Mouse (Mus musculus) forebrain, embryonic 12.5 days (tissue): ENCODE results near the gene Hspb2. TPM values are rescaled to one million over a fixed set of nuclear protein-coding genes. Genes with fewer than 3 reads are reported as not detected.

ENCODE experiments used
- ATAC-seq: fragments of 200-750 bp; cut with Nextera tagmentation; 2 replicates; pipeline ENCODE4 v1.8.0; 2017; ENCODE audit warnings: moderate TSS enrichment; ENCODE audit not compliant: low FRiP score
- H3K27ac ChIP-seq: fragments of 300-500 bp; sonication (generic); 2 replicates; pipeline ENCODE4 v1.5.1; 2016; ENCODE audit warnings: mild to moderate bottlenecking
- H3K27me3 ChIP-seq: fragments of 300-500 bp; sonication (generic); 2 replicates; pipeline ENCODE4 v1.6.1; 2016; ENCODE audit warnings: mild to moderate bottlenecking
- H3K36me3 ChIP-seq: fragments of 300-500 bp; sonication (generic); replicated peaks from 2 replicates; pipeline ENCODE4 v1.6.1; 2016; ENCODE audit warnings: mild to moderate bottlenecking
- H3K4me1 ChIP-seq: fragments of 300-500 bp; sonication (generic); 2 replicates; pipeline ENCODE4 v1.6.1; 2016
- H3K4me2 ChIP-seq: fragments of 300-500 bp; sonication (generic); 2 replicates; pipeline ENCODE4 v1.6.1; 2016; ENCODE audit warnings: mild to moderate bottlenecking, moderate library complexity
- H3K4me3 ChIP-seq: fragments of 300-500 bp; sonication (generic); replicated peaks from 2 replicates; pipeline ENCODE4 v1.5.1; 2016; ENCODE audit warnings: mild to moderate bottlenecking
- H3K9ac ChIP-seq: fragments of 300-500 bp; sonication (generic); 2 replicates; pipeline ENCODE4 v1.6.1; 2016; ENCODE audit warnings: mild to moderate bottlenecking
- H3K9me3 ChIP-seq: fragments of 300-500 bp; sonication (generic); 2 replicates; pipeline ENCODE4 v1.6.1; 2016
- WGBS: fragments of 180-500 bp; shearing (Covaris S2); methylation state at CpG from one replicate; pipeline ENCODE4 v1.1.7; 2016; 5-methylcytosine and 5-hydroxymethylcytosine counted together
- polyA plus RNA-seq: library from polyadenylated mRNA; unstranded; fragments of >200 nt; fragmentation: Nextera tagmentation; extraction: Ambion mirVana; gene quantifications from 2 replicates; pipeline ENCODE4 v1.2.1, GENCODE M21; 2016

The Hspb2 gene
- polyA plus RNA-seq, 1 experiment from 2014 or later: 0.54 TPM

DNA sequence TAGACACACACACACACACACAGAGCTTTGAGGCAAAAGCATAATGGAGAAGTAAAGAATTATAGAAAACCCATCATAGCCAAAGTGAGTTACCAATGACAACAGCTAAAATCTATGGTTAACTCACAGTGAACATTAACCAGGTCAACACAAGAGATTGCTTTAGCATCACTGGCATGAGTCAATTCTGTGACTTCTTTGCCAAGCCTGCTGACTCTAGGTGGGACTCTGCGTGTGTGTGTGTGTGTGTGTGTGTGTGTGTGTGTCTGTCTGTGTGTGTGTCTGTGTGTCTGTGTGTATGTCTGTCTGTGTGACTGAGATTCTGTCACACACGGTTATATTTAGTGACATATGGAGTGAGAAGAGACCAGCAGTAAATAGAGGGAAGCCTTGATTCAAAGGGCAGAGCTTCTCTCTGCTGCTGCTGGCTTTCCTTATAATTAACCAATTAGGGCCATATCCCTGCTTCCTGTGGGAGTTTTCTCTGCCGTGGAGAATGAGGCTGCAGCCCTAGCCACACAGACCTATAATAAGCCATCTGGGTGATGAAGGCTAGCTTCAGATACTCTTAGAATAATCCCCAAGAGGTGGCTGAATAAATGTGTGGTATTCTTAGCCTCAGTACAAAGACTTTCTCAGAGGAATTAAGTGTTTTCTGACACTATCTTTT is 27.4 kb downstream of the Hspb2 start:
- H3K27ac ChIP-seq: peak overlapping the region; percentile 61
- no peak overlapping the region for H3K4me3 ChIP-seq
- H3K4me2 ChIP-seq: peak overlapping the region; percentile 13; the same call in 1 of the 2 replicates
- no peak; the same call in 1 of the 2 replicates for ATAC-seq
- no peaks in the 10 kb centered on the region for H3K9me3 ChIP-seq
- no peak overlapping the region for H3K9ac ChIP-seq
- no peaks in the 10 kb centered on the region for H3K36me3 ChIP-seq
- 36% methylated on average over 3 of the region's 3 CpGs for whole genome bisulfite sequencing
- peaks cover 4% of the 10 kb centered on the region; the same call in 1 of the 2 replicates for H3K27me3 ChIP-seq
- peaks cover 58% of the 10 kb centered on the region for H3K4me1 ChIP-seq

DNA sequence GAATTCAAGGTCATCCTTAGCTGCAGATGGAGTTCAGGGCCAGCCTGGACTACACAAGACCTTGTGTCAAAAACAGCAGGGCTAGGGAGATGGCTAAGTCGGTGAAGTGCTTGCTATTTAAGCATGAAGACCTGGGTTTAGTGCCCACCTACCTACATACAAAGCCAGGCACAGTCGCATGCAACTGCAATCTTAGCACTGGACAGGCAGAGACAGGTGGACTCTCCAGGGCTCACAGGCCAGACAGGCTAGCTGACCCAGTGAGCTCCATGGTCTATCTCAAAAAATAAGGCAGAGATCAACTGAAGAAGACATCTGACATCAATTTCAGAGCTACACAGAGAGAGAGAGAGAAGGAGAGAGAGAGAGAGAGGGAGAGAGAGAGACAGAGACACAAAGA is 28.0 kb downstream of the Hspb2 start:
- Histone ChIP-seq H3K4me1 (peaks cover 58% of the 10 kb centered on the region), H3K27ac (peak overlapping the region; percentile 61; the same call in 1 of the 2 replicates), H3K4me3 (no peak overlapping the region), H3K4me2 (0 out of 2 replicates have a peak overlapping the region, but pooled peaks have one; percentile 13), H3K27me3 (no peaks in the 10 kb centered on the region; the same call in 1 of the 2 replicates), H3K9ac (no peak overlapping the region), H3K9me3 (no peaks in the 10 kb centered on the region), H3K36me3 (no peaks in the 10 kb centered on the region)
- no peak for ATAC-seq
- WGBS: 93% methylated on average over 2 of the region's 2 CpGs

DNA sequence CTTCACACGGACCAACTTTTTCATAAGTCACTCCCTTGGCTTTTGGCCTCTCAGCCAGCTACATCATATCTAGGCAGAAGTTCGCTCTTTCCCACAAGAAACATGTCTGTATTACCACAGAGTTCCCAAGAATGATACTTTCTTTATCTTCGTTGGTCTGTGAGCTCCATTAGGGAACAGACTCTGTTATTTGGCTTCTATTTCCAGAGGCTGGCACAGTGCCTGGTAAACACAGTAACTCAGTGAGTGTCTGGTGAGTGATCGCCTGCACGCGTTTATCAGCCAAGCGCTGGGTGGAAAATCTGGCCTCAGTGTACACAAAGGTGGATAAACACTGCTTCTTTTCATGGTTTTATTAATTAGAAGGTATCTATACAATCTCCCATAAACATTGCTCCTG is 28.7 kb downstream of the Hspb2 start:
- 70% methylated on average over 7 of the region's 7 CpGs for WGBS
- peak overlapping the region; percentile 46; the same call in 1 of the 2 replicates for H3K27ac ChIP-seq

DNA sequence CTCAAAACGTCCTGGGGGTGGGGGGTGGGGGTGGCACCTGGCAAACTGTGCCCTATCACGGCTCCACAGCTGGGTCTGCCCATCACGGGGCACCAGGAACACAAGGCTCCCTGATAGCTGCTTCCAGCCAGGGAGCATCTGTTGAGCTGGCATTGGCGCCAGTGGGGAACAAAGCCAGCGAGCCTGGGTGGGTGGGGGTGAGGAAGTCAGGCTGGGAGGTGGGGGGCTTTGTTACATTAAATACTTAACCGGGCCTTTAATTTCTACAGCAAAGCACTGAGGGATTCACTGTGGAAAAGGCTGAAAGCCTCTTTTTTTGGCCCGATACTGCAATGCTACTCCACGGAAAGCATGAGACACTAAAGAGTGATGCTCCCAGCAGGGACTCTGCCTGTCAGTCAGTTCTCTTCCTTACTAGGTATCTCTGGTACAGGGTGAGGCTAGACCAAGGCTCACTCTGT is 29.7 kb downstream of the Hspb2 start:
- Histone ChIP-seq H3K36me3 (no peaks in the 10 kb centered on the region), H3K27me3 (no peaks in the 10 kb centered on the region), H3K4me1 (peaks cover 50% of the 10 kb centered on the region), H3K27ac (peak overlapping the region; percentile 56; the same call in 1 of the 2 replicates), H3K4me3 (no peak overlapping the region), H3K9ac (no peak overlapping the region), H3K4me2 (peak overlapping the region; percentile 8; the same call in 1 of the 2 replicates), H3K9me3 (no peaks in the 10 kb centered on the region)
- WGBS: 58% methylated on average over 8 of the region's 8 CpGs
- ATAC-seq: no peak

More for the DNA sequence above, 28.7 kb downstream of the Hspb2 start:
- Histone ChIP-seq H3K9me3 (no peaks in the 10 kb centered on the region), H3K9ac (no peak overlapping the region), H3K4me2 (peak overlapping the region; percentile 8; the same call in 1 of the 2 replicates), H3K4me3 (no peak overlapping the region), H3K27me3 (no peaks in the 10 kb centered on the region), H3K36me3 (no peaks in the 10 kb centered on the region), H3K4me1 (peaks cover 56% of the 10 kb centered on the region)
- no peak for ATAC-seq

DNA sequence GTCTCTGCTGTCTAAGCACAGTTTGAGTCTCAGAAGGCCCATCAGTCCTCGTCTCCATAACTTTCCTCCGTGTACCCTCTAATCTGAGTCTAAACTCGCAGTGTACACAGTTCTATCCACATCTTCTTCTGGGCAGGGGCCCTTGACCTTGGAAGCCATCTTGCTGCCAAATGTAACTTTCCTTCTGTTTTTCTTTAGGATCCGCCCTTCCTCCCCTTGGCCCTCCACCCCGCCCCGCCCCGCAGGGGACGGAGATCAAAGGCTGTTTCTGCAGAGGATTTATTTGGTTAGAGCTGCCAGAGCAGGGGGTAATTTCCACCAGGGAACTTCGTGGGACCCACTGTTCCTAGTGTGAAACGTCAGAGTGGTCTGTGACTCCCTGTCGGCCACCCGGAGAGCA is 31.1 kb downstream of the Hspb2 start:
- no peak for ATAC-seq
- no peak overlapping the region for H3K9ac ChIP-seq
- no peak overlapping the region for H3K27ac ChIP-seq
- no peaks in the 10 kb centered on the region for H3K27me3 ChIP-seq
- no peak overlapping the region for H3K4me2 ChIP-seq
- H3K4me3 ChIP-seq: no peak overlapping the region
- 53% methylated on average over 12 of the region's 12 CpGs for WGBS
- no peaks in the 10 kb centered on the region for H3K9me3 ChIP-seq
- peaks cover 36% of the 10 kb centered on the region for H3K4me1 ChIP-seq
- no peaks in the 10 kb centered on the region for H3K36me3 ChIP-seq

DNA sequence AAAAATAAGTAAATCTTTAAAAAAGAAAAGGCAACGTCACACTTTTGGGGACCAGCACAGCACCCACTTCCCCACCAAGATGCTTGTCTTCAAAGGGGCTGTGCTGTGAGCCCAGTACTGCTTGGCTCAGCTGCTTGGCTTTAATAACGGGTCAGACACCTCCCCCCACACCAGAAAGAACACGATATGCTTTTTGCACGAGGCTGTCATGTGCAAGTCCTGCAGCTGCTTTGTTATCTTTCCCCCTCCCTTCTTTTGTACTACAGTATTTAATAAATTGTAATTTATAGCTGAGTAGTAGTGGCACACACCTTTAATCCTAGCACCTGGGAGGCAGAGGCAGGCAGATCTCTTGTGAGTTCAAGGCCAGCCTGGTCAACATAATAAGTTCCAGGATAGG is 33.3 kb downstream of the Hspb2 start:
- Histone ChIP-seq H3K9ac (no peak overlapping the region), H3K36me3 (no peaks in the 10 kb centered on the region), H3K9me3 (no peaks in the 10 kb centered on the region), H3K4me1 (peaks cover 20% of the 10 kb centered on the region), H3K27me3 (no peaks in the 10 kb centered on the region), H3K27ac (no peak overlapping the region), H3K4me2 (no peak overlapping the region), H3K4me3 (no peak overlapping the region)
- 81% methylated on average over 4 of the region's 4 CpGs for WGBS
- ATAC-seq: no peak

DNA sequence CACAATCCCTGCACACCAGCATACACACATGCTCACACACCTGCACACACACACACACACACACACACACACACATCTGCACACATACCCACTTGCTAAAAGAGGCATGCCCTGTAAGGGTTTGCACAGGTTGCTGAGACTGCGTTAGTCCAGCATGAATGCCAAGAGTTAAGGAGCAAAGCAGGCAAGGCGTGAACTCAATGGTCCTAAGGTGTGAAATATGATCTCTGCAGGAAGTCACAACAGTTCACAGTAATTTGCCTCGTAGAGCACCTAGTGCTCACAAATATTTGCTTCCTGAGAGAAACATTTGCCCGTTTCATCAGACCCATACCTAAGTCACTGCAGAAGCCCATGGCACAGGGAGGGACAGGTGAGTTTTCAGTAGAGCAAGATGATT is 38.0 kb downstream of the Hspb2 start:
- no peaks in the 10 kb centered on the region for H3K4me1 ChIP-seq
- H3K4me3 ChIP-seq: no peak overlapping the region
- 0 out of 2 replicates have a peak, but pooled peaks cover 6% of the 10 kb centered on the region for H3K36me3 ChIP-seq
- WGBS: 61% methylated on average over 4 of the region's 4 CpGs
- no peak overlapping the region for H3K9ac ChIP-seq
- ATAC-seq: no peak
- H3K27ac ChIP-seq: no peak overlapping the region
- no peaks in the 10 kb centered on the region for H3K27me3 ChIP-seq
- no peaks in the 10 kb centered on the region for H3K9me3 ChIP-seq
- no peak overlapping the region for H3K4me2 ChIP-seq

DNA sequence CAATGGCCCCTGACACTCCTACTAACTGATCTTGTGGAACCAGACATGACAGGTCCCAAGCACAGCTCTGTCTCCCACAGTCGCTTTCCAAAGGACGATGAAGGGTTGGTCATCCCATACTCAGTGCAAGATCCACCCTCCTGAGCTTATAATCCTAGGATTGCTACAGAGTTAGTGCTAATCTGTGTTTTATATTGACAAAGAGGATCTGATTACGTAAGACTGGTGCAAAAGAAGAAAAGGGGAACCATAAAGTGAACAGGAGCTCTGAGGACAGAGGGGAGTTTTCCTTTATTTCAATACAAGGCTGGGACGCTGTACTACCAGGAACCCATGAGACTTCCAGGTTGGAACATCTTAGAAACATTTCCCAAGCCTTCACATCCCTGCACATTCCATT is 40.8 kb downstream of the Hspb2 start:
- Histone ChIP-seq H3K27ac (no peak overlapping the region), H3K4me2 (no peak overlapping the region), H3K27me3 (no peaks in the 10 kb centered on the region), H3K4me3 (no peak overlapping the region), H3K9me3 (no peaks in the 10 kb centered on the region), H3K9ac (no peak overlapping the region), H3K4me1 (no peaks in the 10 kb centered on the region), H3K36me3 (0 out of 2 replicates have a peak, but pooled peaks cover 6% of the 10 kb centered on the region)
- no peak for ATAC-seq
- 88% methylated on average over 4 of the region's 4 CpGs for WGBS

DNA sequence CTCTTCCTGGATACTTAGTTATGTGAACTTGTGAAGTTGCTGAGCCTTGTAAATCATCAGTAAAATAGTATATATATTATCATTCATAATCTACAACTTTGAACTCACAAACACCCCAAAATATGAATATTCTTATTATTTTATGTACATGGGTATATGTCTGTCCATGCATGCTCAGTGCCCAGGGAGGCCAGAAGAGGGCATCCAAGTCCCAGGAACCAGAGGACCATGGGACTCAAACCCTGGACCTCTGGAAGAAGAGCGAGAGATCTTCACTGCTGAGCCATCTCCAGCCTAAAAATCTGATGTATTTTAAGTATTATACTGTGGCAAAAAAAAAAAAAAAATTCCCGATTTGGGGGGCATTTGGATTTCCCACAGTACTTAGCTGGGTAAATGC is 43.0 kb downstream of the Hspb2 start:
- WGBS: 28% methylated on average over 2 of the region's 2 CpGs
- no peak for ATAC-seq
- no peaks in the 10 kb centered on the region for H3K9me3 ChIP-seq
- no peaks in the 10 kb centered on the region for H3K27me3 ChIP-seq
- H3K4me1 ChIP-seq: peaks cover 3% of the 10 kb centered on the region; the same call in 1 of the 2 replicates
- 0 out of 2 replicates have a peak, but pooled peaks cover 6% of the 10 kb centered on the region for H3K36me3 ChIP-seq
- H3K4me3 ChIP-seq: no peak overlapping the region
- H3K27ac ChIP-seq: no peak overlapping the region
- no peak overlapping the region for H3K4me2 ChIP-seq
- no peak overlapping the region for H3K9ac ChIP-seq

DNA sequence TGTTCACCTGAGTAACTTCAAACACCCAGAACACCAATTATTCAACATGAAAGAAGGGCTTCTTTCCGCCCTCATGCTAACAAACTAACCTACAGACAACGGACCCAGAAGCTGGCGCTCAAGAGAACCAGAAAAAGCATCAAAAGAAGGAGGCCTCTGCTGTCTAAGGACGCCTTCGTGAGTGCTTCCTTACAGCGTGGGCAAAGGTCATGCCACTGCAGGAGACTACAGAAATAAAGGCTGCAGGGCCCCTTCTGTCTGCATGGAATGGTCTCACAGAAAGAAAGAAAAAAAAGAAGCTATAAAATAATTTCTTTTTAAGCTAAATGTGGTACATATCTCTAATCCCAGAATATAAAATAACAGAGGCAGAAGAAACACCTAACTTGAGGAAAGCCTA is 47.2 kb downstream of the Hspb2 start:
- no peaks in the 10 kb centered on the region for H3K9me3 ChIP-seq
- no peak overlapping the region for H3K9ac ChIP-seq
- WGBS: 46% methylated on average over 6 of the region's 6 CpGs
- H3K4me2 ChIP-seq: no peak overlapping the region
- no peak overlapping the region for H3K27ac ChIP-seq
- H3K4me3 ChIP-seq: no peak overlapping the region
- peaks cover 18% of the 10 kb centered on the region for H3K27me3 ChIP-seq
- peaks cover 9% of the 10 kb centered on the region; the same call in 1 of the 2 replicates for H3K36me3 ChIP-seq
- ATAC-seq: no peak
- peaks cover 3% of the 10 kb centered on the region; the same call in 1 of the 2 replicates for H3K4me1 ChIP-seq
